Mouse (Mus musculus) neural tube, embryonic 12.5 days (tissue): Measurements from ENCODE around the gene Gm49340. TPM values are rescaled to one million over a fixed set of nuclear protein-coding genes. Genes with fewer than 3 reads are reported as not detected.

Experiments
- ATAC-seq: fragments of 200-750 bp; cut with Nextera tagmentation; 2 replicates; pipeline ENCODE4 v1.8.0; 2017; ENCODE audit warnings: low read depth, mild to moderate bottlenecking, moderate TSS enrichment, moderate library complexity; ENCODE audit not compliant: low FRiP score
- H3K27ac ChIP-seq: fragments of 300-500 bp; sonication (generic); 2 replicates; pipeline ENCODE4 v1.5.1; 2016
- H3K27me3 ChIP-seq: fragments of 300-500 bp; sonication (generic); replicated peaks from 2 replicates; pipeline ENCODE4 v1.6.1; 2016; ENCODE audit warnings: mild to moderate bottlenecking
- H3K36me3 ChIP-seq: fragments of 300-500 bp; sonication (generic); 2 replicates; pipeline ENCODE4 v1.6.1; 2016; ENCODE audit warnings: mild to moderate bottlenecking
- H3K4me1 ChIP-seq: fragments of 300-500 bp; sonication (generic); 2 replicates; pipeline ENCODE4 v1.6.1; 2016
- H3K4me2 ChIP-seq: fragments of 300-500 bp; sonication (generic); replicated peaks from 2 replicates; pipeline ENCODE4 v1.6.1; 2016; ENCODE audit warnings: mild to moderate bottlenecking
- H3K4me3 ChIP-seq: fragments of 300-500 bp; sonication (generic); 2 replicates; pipeline ENCODE4 v1.5.1; 2016
- H3K9ac ChIP-seq: fragments of 300-500 bp; sonication (generic); 2 replicates; pipeline ENCODE4 v1.6.1; 2016; ENCODE audit warnings: mild to moderate bottlenecking
- H3K9me3 ChIP-seq: fragments of 300-500 bp; sonication (generic); 2 replicates; pipeline ENCODE4 v1.6.1; 2016; ENCODE audit warnings: mild to moderate bottlenecking
- WGBS: fragments of 180-500 bp; shearing (Covaris S2); methylation state at CpG from one replicate; pipeline ENCODE4 v1.1.7; 2016; 5-methylcytosine and 5-hydroxymethylcytosine counted together
- polyA plus RNA-seq: library from polyadenylated mRNA; unstranded; fragments of >200 nt; fragmentation: Nextera tagmentation; extraction: Ambion mirVana; gene quantifications from 2 replicates; pipeline ENCODE4 v1.2.1, GENCODE M21; 2016

Gene Gm49340
- polyA plus RNA-seq, 1 experiment from 2014 or later, result not detected

DNA sequence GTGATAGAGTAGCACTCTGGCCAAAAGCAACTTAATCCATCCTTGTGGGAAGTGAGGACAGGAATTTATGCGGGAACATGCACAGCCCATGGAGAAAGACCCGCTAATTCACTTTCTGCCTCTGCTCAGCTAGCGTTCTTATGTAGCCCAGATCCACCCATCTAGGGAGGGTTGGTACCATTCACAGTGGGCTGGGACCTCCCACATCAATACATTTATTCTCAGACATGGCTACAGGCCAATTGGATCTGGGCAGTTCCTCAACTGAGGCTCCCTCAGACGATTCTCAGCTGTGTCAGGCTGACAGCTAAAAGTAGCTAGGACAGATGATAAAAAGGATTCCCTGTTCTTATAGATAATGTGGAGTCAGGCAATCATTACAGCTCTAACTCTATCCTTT lies 2.2 kb upstream of the Gm49340 start:
- 82% methylated on average over 4 of the region's 4 CpGs for WGBS

GRCm38 (mm10) chr11:73333357-73333756 lies 3.8 kb downstream of the Gm49340 start:
- Histone ChIP-seq H3K27me3 (no peaks in the 10 kb centered on the region), H3K36me3 (no peaks in the 10 kb centered on the region), H3K9ac (no peak overlapping the region), H3K4me1 (no peaks in the 10 kb centered on the region), H3K4me3 (no peak overlapping the region), H3K4me2 (no peak overlapping the region), H3K9me3 (no peaks in the 10 kb centered on the region; the same call in 1 of the 2 replicates), H3K27ac (no peak overlapping the region)
- WGBS, result 74% methylated on average over 2 of the region's 2 CpGs
- ATAC-seq, result no peak

More for the DNA sequence above, 2.2 kb upstream of the Gm49340 start:
- H3K9me3 ChIP-seq, result no peaks in the 10 kb centered on the region; the same call in 1 of the 2 replicates
- no peak overlapping the region for H3K4me3 ChIP-seq
- no peak for ATAC-seq
- no peak overlapping the region for H3K4me2 ChIP-seq
- no peak overlapping the region for H3K27ac ChIP-seq
- no peaks in the 10 kb centered on the region for H3K36me3 ChIP-seq
- no peak overlapping the region for H3K9ac ChIP-seq
- no peaks in the 10 kb centered on the region for H3K27me3 ChIP-seq
- no peaks in the 10 kb centered on the region for H3K4me1 ChIP-seq

- Histone ChIP-seq H3K4me2 (no peak overlapping the region), H3K4me1 (no peaks in the 10 kb centered on the region), H3K4me3 (no peak overlapping the region), H3K27me3 (no peaks in the 10 kb centered on the region), H3K36me3 (no peaks in the 10 kb centered on the region), H3K9me3 (no peaks in the 10 kb centered on the region), H3K27ac (no peak overlapping the region), H3K9ac (no peak overlapping the region)
- WGBS, result 78% methylated on average over 4 of the region's 4 CpGs
- ATAC-seq, result no peak
These were observed 7.4 kb downstream of the Gm49340 start for GRCm38 (mm10) chr11:73336919-73337318.

DNA sequence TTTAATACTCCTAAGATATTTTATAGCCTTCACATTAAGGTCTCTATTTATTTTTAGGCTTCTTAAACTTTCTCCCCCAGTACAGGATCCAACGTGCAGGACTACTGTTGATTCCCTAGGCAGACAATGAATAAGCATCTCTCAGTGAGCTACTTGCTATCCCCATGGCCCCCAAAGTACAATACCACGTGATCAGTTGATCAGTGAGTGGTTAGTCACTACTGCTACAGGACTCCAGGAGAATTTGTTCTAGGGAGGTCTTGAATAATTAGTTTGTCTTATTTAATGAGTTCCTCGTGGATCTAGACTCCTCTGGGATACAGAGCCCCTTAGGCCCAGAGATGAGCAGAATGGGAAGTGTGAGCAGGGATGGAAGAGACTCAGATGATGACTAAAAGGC lies 20.9 kb downstream of the Gm49340 start, which contains the start of gene Olfr20:
TSS of gene Olfr20 (plus strand) at position 301 of the 400 bp plus-strand sequence.
- 60% methylated on average over 3 of the region's 3 CpGs for WGBS
- Histone ChIP-seq H3K9me3 (no peaks in the 10 kb centered on the region), H3K4me1 (no peaks in the 10 kb centered on the region), H3K4me2 (no peak within 1 kb of the TSS), H3K9ac (no peak within 1 kb of the TSS), H3K4me3 (no peak within 1 kb of the TSS), H3K27me3 (no peaks in the 10 kb centered on the region), H3K27ac (no peak within 1 kb of the TSS), H3K36me3 (no peaks in the 10 kb centered on the region)
- no peak for ATAC-seq

DNA sequence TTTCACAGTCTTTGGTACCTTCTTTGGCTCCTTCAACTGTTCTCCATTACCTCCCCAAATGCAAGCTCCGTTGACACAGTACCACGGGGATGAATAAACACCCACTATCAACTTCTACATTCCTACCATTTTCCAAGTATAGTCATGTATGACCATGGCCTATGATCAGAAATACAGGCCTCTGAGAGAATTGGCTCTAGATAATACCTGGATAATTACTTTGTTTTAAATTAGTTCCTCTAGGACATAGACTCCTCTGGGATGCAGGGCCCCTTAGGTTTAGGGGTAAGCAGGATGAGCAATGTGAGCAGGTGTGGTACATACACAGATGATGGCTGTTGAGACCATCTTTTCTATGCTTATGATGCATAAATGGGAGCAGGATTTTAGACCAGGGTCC lies 41.4 kb downstream of the Gm49340 start, which contains the start of gene Olfr376:
TSS of gene Olfr376 (plus strand) at position 301 of the 400 bp plus-strand sequence.
- 90% methylated on average over 2 of the region's 2 CpGs for WGBS
- Histone ChIP-seq H3K9ac (no peak within 1 kb of the TSS), H3K9me3 (no peaks in the 10 kb centered on the region), H3K36me3 (no peaks in the 10 kb centered on the region), H3K4me2 (no peak within 1 kb of the TSS), H3K27me3 (no peaks in the 10 kb centered on the region), H3K27ac (no peak within 1 kb of the TSS), H3K4me3 (no peak within 1 kb of the TSS), H3K4me1 (no peaks in the 10 kb centered on the region)
- no peak for ATAC-seq

- H3K9ac ChIP-seq, result no peak overlapping the region
- H3K27ac ChIP-seq, result no peak overlapping the region
- H3K4me2 ChIP-seq, result no peak overlapping the region
- H3K9me3 ChIP-seq, result no peaks in the 10 kb centered on the region
- no peaks in the 10 kb centered on the region for H3K27me3 ChIP-seq
- no peaks in the 10 kb centered on the region for H3K36me3 ChIP-seq
- H3K4me3 ChIP-seq, result no peak overlapping the region
- 66% methylated on average over 4 of the region's 4 CpGs for WGBS
- no peak for ATAC-seq
- H3K4me1 ChIP-seq, result no peaks in the 10 kb centered on the region
These were observed 65.8 kb downstream of the Gm49340 start for GRCm38 (mm10) chr11:73395374-73395773.

GRCm38 (mm10) chr11:73399514-73399913 lies 70.0 kb downstream of the Gm49340 start, which contains the start of gene Olfr1:
TSS of gene Olfr1 (minus strand) at chr11:73399614.
- H3K4me1 ChIP-seq, result no peaks in the 10 kb centered on the region
- H3K4me2 ChIP-seq, result no peak within 1 kb of the TSS
- no peaks in the 10 kb centered on the region for H3K27me3 ChIP-seq
- no peak within 1 kb of the TSS for H3K27ac ChIP-seq
- H3K4me3 ChIP-seq, result no peak within 1 kb of the TSS
- H3K9me3 ChIP-seq, result no peaks in the 10 kb centered on the region
- H3K36me3 ChIP-seq, result no peaks in the 10 kb centered on the region
- no peak for ATAC-seq
- H3K9ac ChIP-seq, result no peak within 1 kb of the TSS

Other genes with a start within 250 kb of the Gm49340 start
- gene Itgae, start 239.2 kb upstream of the Gm49340 start, polyA plus RNA-seq, result 0.34 TPM in 2 replicates
- gene Haspin, start 191.4 kb upstream of the Gm49340 start, polyA plus RNA-seq, result 11.0 and 11.1 TPM in 2 replicates
- 0.22 and 0.30 TPM in 2 replicates for gene P2rx5, start 169.3 kb upstream of the Gm49340 start, polyA plus RNA-seq
- 122 and 129 TPM in 2 replicates for gene Emc6, start 152.7 kb upstream of the Gm49340 start, polyA plus RNA-seq
- gene Tax1bp3, start 152.7 kb upstream of the Gm49340 start, polyA plus RNA-seq, result 198 and 205 TPM in 2 replicates
- gene Ctns, start 130.7 kb upstream of the Gm49340 start, polyA plus RNA-seq, result 21.5 and 26.1 TPM in 2 replicates
- 1.9 and 2.3 TPM in 2 replicates for gene Shpk, start 130.3 kb upstream of the Gm49340 start, polyA plus RNA-seq
- gene Trpv1, start 95.4 kb upstream of the Gm49340 start, polyA plus RNA-seq, result 0.38 and 0.98 TPM in 2 replicates
- gene Trpv3, start 62.4 kb upstream of the Gm49340 start, polyA plus RNA-seq, result 0.14 and 0.15 TPM in 2 replicates
- 0.34 and 0.65 TPM in 2 replicates for gene Aspa, start 145 bp upstream of the Gm49340 start, polyA plus RNA-seq
- not detected in 2 replicates for gene Spata22, start within 50 bp of the Gm49340 start, polyA plus RNA-seq
- not detected in 2 replicates for gene Olfr20, start 21.0 kb downstream of the Gm49340 start, polyA plus RNA-seq
- gene Olfr376, start 41.5 kb downstream of the Gm49340 start, polyA plus RNA-seq, result not detected in 2 replicates
- not detected in 2 replicates for gene Olfr1, start 69.9 kb downstream of the Gm49340 start, polyA plus RNA-seq
- gene Olfr378, start 98.7 kb downstream of the Gm49340 start, polyA plus RNA-seq, result not detected in 2 replicates
- not detected in 2 replicates for gene Olfr380, start 127.8 kb downstream of the Gm49340 start, polyA plus RNA-seq
- not detected in 2 replicates for gene Olfr381, start 161.9 kb downstream of the Gm49340 start, polyA plus RNA-seq
- gene Olfr382, start 187.5 kb downstream of the Gm49340 start, polyA plus RNA-seq, result not detected in 2 replicates